Mouse (Mus musculus): ENCODE results near the gene Zwilch.
A peak's percentile ranks its signal among the peaks of the same experiment; 100 is the strongest.
"Not testable (repeated sequence)": the region's sequence is repeated elsewhere in the genome, so short reads cannot be mapped to it uniquely, and the experiment has no call there.

The Zwilch gene

DNA sequence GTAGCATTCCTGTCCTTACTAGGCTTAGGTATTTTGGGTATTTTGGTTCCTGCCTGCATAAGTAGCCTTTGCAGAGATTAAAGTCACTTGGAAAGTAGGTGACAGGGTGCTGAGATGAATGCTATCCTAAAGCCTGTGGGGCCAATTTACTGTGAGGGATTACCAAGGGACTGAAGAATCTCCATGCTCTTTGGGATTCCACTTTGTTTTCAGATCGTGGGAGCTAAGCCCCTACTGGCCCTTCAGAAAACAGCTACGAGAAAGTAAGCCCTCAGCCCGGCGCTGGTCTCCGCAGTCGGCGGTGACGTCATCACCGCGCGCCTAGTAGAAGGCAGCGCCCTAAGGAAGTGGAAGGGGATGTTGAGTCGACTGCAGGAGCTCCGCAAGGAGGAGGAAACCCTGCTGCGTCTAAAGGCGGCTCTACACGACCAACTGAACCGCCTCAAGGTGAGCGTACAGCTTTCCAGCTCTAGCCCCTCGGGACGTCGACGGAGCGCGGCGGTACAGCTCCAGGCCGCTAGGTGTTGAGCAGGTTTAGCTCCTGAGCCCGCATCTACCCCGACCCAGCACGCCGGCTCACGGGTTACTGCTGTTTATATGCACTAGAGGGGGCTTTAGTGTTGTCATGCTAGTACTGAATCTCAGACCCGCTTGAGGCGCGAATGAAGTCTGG is 6.2 kb upstream of the Zwilch start, which contains the start of gene Snapc5:
Gene Snapc5, plus strand, starts transcription at position 301 of the 673 bp plus-strand sequence.
- peak; percentile 84 to 93 for DNase-seq (ENCODE audit: low spot score in 2 of 2)

DNA sequence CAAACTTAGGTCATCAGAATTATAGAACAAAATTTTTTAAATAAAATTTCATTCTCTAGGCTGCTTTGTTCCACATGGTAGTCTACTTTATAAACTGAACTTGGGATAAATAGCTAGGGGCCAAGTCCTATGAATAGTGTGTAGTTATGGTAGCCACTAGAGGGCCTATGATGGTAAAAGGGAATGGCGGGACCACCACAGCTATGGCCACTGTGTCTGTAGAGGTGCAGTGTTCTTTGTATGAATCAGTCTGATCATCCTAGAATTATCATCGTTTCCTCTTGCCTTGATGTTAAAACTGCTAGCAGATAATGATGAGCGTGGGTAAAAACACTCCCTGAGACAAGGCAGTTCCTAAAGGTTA is 5.7 kb upstream of the Zwilch start:
- no peak for DNase-seq (ENCODE audit: low spot score in 2 of 2)

DNA sequence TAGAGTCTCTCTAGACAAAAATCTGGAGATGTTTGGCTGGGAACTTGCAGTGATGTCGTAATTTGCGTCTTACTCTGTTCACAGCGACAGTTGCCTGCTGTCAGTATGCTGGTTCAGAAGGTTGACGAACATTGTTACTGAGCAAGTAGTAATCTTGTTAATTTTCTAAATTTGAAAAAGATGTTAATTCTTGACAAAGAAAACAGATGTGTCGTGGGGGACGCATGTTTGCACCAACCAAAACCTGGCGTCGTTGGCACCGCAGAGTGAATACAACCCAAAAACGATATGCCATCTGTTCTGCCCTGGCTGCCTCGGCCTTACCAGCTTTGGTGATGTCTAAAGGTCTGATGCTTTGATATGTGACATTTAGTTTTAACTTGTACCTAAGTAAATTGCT is 2.5 kb upstream of the Zwilch start:
- no peak for DNase-seq (ENCODE audit: low spot score in 2 of 2)

DNA sequence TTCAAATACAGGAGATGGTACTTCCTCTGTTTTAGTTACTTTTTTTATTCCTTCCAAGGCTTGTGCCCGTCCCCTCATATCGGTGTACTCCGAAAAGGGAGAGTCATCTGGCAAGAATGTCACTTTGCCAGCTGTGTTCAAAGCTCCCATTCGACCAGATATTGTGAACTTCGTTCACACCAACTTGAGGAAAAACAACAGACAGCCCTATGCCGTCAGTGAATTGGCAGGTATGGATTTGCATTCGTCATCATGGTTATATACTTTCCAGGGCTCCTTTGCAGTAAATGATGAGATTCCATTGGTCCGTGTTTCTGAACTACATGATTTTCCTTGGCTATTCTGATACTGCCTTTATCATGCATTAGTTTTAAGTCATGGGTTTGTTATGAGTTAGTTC is 1.9 kb upstream of the Zwilch start:
- no peak for DNase-seq (ENCODE audit: low spot score in 2 of 2)

DNA sequence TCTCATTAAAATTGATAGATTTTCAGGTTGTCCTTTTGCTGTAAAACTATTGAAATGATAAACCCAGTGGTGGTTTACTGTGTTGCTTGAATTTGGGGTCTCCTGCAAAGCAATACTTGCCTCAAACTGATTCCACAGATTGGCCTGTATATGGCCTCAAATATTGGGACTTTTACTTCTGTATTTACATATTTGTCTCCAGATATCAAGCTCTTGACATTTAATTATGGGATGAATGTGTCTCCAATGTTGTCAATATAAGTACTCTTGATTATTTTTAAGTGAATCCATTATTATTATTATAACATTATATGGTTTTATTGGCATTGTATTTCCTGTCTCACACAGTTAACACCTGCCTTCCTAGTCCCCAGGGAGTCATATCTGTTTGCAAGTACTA is 1.4 kb upstream of the Zwilch start:
- no peak for DNase-seq (ENCODE audit: low spot score in 2 of 2)

DNA sequence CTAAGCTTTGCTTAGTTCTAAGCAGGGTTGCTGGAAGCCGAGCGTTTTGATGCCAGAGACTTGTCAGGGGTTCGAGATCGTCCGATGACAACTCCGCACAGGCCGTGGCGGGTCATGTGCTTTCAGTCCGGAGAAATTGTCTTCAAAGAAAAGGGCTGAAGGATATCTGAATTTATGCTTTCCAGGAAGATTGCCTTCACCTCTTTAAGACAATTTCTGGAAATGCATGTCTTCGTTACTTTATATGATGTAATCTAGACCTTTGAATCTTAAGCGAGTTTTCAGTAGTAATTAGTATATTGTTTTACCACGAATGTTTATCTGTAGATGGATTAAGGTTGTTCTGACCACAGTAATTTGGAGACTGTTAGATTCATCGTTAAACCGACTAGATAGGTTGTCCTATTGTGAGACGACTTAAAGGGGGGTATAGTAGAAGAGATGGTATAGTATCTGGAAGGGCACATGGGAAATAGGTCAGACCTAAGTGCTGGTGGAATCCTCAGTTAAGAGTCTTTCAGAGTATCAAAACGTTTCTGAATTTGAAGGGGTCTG is 839 bp upstream of the Zwilch start:
- no peak for DNase-seq (ENCODE audit: low spot score in 2 of 2)

DNA sequence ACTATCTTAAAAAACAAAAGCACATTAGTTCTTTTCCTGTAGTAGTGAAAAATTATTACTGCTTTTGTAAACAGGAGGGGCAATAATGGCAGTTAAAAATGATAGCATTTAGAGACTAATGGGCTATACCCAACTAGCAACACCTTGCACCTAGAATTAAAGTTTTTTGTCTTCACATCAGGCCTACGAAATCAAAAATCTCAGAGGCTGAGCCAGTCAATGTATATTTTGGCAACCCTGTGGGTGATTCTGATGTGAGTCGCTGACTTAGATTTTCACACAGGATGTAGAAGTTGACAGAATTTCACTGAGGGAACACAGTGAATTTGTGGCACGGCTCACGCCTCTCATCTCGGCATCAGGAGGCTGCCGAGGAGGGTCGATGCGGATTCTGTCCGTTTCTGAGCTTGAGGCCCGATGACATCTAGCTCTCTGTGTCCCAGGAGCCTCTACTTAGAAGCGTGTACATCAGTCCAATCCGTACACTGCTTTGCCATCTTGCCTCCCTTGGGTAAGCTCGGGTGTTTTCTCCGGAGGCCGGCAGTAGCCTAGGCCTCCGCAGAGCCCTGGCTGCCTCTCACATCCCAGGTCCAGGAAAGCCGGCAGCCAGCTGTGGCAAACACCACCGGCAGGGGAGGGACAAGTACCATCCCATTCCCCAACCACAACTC is 624 bp downstream of the Zwilch start:
- DNase-seq (ENCODE audit: low spot score in 2 of 2): no peak

DNA sequence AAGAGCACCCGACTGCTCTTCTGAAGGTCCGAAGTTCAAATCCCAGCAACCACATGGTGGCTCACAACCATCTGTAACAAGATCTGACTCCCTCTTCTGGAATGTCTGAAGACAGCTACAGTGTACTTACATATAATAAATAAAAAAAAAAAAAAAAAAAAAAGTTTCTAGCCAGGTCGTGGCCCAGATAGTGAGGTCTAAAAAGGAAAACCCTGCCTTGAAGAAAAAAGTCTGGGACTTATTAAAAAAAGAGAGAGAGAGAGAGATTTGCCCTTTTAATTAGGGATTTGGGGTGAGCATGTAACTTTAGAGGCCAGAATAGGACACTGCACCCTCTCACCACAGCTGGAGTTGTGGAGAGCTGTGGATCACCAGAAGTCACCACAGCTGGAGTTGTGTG is 2.9 kb downstream of the Zwilch start:
- DNase-seq (ENCODE audit: low spot score in 2 of 2): not testable (repeated sequence)

DNA sequence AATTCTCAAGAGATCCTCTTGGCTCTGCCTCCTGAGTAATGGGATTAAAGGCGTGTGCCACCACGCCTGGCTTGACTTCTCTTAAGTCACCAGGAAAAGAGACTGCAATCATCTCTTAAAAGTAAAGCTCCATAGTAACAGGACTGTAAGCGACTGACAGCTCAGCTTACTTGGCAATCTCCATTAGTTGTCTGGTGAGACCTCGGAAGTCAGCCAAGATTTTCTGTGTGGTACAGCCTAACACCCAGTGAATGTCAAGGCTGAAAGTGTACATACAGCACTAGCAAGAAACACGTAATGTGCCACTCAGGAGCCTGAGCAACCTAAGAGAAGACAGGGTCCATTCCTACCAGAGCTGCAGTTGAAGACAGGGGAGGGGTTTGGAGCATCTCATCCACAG is 12.4 kb downstream of the Zwilch start:
- DNase-seq (ENCODE audit: low spot score in 2 of 2): no peak

DNA sequence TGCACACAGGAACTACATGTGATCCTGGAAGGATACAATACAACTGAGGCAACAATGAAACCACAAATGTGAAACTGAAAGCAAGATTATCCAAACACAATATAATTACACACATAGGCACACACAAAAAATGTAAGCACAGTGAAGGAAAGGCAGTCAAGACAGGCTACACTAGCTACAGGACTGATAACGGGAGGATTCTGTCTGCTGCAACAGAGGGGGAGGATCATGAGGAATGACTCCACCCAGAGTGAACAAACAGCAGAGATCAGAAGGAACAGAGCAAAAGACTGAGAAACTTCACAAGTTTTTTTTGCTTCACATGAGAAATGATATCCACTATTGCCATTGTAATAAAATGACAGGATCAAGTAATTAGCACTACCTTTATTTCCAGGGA is 16.3 kb downstream of the Zwilch start:
- DNase-seq (ENCODE audit: low spot score in 2 of 2): no peak

DNA sequence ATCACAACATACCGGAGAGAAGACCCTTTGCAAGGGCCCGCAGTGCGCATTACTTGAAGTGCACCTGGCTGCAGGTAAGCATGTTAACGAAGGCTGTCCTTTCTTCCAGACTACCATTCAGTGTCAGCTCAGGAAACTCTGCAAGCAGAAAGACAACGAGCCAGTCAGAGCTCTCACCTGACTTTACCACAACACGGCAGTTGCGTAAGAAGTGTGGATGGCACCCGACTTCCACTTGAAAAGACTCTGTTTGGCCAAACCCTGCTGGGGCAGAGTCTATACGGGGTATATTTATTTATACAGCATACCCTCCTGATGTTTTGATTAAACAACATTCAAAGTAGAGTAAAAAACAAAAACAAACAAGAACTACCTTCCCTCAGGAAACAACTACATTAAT is 33.0 kb downstream of the Zwilch start:
- DNase-seq (ENCODE audit: low spot score in 2 of 2): no peak

DNA sequence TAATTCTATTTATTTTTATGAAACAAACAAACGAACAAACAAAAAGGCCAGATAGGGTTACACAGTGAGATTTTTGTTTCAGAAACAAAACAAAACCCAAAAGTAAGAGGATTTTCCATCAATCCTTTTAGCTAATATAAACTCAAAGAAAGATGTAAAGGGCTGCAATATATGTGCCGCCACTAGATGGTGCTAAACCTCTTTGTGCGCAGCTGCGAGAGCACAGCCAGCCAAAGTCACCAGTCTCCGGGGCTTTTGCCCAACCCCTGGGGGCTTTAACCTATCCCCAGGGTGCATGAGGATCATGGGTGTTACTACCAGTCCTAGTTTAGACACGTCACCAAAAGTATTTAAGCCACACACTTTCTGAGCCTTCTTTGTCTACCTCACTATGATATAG is 34.0 kb downstream of the Zwilch start:
- peak; percentile 53 to 74 for DNase-seq (ENCODE audit: low spot score in 2 of 2)

DNA sequence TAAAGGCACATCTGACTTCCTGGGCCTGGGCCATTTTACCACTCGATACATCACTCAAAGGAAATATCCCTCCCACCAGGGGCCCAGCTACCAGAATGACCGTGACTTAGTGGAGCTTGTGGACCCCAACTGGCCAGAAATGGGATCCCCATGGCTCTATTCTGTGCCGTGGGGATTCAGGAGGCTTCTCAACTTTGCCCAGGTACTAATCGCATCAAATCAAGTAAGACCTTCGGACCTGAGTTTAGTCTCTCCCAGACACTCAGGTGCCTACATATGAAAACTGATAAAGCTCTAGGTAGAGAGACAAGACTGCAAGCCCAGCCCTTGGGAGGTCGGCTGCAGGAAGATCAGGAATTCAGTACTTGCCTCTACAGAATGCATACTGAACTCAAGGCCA is 41.3 kb downstream of the Zwilch start:
- no peak for DNase-seq (ENCODE audit: low spot score in 2 of 2)

DNA sequence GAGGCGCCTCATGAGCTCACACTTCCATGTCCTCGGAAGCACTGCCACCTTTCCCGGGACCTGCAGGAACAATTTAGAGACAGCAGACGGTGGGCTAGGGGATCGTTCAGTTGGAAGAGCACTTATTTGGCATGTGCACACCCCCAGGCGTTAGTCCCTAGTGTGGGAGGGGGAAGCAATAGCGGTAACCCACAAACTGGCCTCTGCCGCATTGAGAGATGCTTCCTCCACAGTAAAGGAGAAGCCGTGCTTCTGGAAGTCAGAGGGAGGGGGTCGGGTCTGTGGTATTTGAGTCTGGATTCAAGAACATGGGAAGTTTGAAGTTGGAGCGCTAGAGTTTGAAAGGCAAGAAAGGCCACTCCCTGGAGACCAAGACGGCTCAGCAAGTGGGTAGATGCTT is 46.8 kb downstream of the Zwilch start:
- DNase-seq (ENCODE audit: low spot score in 2 of 2): no peak

DNA sequence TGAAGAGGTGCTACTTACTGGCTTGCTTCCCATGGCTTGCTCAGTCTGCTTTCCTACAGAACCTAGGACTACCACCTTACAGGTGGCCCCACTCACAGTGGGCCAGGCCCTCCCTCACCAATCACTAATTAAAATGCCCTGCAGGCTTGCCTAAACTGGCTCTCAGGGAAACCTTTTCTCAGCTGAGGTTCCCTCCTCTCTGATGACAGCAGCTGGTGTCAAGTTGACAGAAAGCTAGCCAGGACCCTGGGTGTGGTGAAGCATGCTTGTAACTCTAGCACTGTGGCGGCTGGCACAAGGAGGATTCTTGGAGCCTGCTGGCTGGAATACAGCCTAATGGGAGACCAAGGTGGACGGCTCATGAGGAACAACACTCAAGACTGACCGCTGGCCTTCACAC is 47.6 kb downstream of the Zwilch start:
- DNase-seq (ENCODE audit: low spot score in 2 of 2): no peak

DNA sequence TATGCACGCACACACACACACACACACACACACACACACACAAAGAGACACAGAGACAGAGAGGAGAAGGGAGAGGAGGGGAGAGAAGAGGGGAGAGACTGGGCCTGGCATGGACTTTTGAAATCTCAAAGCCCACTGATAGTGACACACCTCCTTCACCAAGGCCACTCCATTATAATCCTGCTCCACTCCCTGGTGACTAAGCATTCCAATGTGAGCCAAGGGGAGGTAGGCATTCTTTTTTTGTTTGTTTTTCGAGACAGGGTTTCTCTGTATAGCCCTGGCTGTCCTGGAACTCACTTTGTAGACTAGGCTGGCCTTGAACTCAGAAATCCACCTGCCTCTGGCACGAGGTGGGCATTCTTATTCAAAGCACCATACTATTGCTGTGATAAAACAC is 48.1 kb downstream of the Zwilch start:
- DNase-seq (ENCODE audit: low spot score in 2 of 2): not testable (repeated sequence)

DNA sequence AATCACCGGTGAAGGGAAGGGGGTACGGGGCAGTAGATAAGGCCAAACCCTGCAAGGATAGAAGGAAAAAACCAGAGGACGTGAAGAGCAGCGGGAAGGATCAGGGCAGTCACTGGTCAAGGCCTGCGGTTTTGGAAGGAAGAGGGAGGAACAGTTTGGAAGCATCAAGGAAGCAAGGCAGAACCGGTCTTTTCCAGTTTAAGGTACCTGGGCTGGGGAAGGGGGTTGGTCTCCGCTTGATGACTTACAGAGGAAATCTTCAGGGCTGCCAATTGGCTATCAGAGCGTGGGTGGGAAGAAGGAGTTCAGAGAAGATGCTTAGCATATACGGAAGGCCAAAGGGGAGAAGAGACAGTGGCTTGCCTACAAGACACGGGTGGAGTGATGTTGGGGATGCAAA is 50.3 kb downstream of the Zwilch start:
- DNase-seq (ENCODE audit: low spot score in 2 of 2): no peak

DNA sequence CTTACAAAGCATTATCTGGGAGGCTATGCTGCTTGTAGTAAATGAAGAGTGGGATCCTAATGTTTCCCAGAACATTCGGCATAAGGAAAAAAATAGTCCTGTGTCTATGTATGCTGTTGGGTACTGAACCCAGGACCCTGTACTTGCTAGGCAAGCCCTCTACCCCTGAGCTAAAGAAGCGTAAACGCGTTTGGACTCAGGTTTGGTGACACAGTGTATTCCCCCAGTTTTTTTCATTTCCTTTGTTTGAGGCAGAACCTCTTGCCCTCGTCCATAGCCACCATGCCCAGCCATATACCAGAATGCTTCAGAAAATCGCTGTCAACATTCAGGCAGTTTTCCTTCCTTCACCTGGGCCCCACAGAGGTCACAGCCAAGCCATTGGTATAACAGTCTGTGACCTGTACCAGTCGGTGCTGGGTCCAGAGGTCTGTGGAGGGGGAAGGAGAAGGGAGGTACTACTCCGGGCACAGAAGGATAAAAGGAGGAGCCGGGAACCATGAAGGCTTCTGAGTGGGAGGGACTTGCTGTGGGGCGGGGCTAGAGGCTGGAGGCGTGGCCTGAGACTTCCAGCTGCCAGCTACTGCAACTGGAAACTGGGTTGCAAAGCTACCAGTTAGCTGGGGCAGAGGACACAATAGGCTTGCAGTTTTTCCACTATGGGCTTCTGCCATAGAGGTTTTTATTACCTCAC is 52.2 kb downstream of the Zwilch start:
- no peak for DNase-seq (ENCODE audit: low spot score in 2 of 2)

DNA sequence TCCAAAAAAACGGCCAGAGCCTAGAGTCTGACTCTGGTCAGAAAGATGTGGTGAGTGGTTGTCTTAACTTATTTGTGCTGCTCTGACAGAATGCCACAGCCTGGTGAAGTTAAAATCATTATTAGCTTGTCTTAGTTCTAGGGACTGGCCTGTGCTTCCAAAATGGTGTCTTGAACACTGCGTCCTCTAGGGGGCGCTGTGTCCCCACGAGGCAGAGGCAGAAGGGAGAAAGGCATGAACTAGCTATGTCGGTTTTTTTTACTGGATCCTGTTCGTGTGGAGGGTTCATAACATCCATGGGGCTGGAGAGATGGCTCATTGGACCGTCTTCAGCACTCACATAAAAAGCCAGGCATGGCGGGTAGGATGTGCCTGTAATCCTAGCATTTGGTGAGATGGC is 53.0 kb downstream of the Zwilch start:
- DNase-seq (ENCODE audit: low spot score in 2 of 2): peak; percentile 20 to 21

DNA sequence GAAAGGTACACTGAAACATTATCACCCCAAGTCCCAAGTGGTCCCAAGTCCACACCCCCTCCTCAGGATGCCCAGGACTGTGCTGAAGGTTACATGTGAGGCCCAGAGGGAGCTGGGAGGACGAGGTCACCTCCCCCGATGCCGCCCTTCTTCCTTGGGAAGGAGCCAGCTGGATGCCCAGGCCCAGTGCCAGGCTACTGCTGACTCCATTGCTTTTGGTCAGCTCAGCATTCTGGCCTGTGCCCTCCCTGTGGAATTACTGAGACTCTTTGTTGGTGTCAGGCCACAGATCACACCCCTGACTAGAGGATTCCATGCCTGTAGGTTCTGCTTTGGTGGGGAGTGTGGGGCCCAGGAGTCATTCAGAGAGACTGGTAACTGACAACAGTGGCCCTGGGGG is 56.0 kb downstream of the Zwilch start, which contains the start of gene Lctl:
Gene Lctl, plus strand, starts transcription at position 272 of the 400 bp plus-strand sequence.
- DNase-seq (ENCODE audit: low spot score in 2 of 2): no peak

DNA sequence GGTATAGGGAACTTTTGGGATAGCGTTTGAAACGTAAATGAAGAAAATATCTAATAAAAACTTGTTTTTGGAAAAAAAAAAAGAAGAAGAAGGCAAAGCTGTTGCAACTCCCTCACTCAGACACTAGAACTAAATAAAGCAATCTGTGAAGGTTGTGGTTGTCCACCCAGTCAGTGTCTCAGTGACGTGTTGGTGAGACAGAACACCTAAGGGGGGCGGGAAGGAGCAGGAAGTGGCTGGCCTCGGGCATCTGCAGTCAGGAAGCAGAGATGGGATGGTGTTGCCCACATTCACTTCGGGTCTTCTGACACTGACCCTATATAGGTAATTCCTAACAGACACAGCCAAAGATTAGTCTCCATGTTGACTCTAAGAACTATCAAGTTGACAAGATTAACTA is 57.1 kb downstream of the Zwilch start:
- no peak for DNase-seq (ENCODE audit: low spot score in 2 of 2)

DNA sequence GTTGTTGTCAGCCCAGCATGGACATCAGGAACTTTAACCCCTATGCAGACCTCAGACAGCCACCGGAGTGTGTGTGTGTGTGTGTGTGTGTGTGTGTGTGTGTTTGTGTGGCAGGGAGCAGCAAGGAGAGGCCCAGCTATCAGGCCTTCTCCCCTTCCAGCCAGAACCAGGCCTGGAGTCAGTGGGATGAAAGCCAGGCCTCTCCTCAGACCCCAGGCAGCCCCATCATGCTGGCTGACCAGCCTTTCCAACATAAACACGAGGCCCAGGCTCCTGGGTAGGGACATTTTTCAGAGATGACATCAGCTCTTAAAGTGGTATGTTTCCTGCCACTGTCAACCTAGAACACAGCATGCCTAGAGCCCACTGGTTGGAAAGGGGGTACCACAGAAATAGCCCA is 58.3 kb downstream of the Zwilch start:
- DNase-seq (ENCODE audit: low spot score in 2 of 2): no peak

DNA sequence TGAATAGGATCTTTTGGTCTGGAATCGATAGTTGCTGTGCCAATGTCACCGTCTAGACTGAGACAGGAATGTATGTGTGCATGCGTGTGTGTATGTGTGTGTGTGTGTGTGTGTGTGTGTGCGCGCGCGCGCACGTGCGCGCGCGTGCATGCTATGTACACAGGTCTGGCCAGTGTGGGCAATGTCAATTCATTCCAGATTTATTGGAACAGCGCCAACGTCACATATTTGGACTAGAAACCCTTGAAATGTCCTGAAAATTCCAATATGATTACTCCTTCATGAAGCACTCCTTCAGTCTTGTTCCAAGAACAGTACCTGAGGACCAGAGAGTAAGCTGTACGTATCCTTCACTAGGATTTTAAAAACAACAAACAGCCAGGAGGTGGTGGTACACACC is 62.4 kb downstream of the Zwilch start:
- DNase-seq (ENCODE audit: low spot score in 2 of 2): no peak

Measured in right cerebral cortex, adult 2 months (tissue).